Mouse (Mus musculus) embryonic fibroblast, embryonic 13.5 days (primary cell): Measurements from ENCODE around the gene Kif2a.

Experiments used
- CTCF ChIP-seq: IDR thresholded peaks from 2 replicates; pipeline ENCODE4 v1.5.1; 2011; ENCODE audit warnings: mild to moderate bottlenecking, control low read depth, low read length, moderate library complexity, borderline replicate concordance; ENCODE audit not compliant: insufficient read depth
- POLR2A ChIP-seq: IDR thresholded peaks from 2 replicates; pipeline ENCODE4 v1.6.1; 2011; ENCODE audit warnings: low read depth, mild to moderate bottlenecking, control low read depth, low read length, moderate library complexity

GRCm38 (mm10) chr13:107063115-107063807, 41.3 kb upstream of the Kif2a start:
- TF ChIP-seq POLR2A = no peak
- no peak for TF ChIP-seq CTCF
